Mouse (Mus musculus) lung, postnatal 0 days (tissue): ENCODE results near the gene Grb7.

Experiments used
- CTCF ChIP-seq: IDR thresholded peaks from 2 replicates; pipeline ENCODE4 v1.5.1; 2016; ENCODE audit warnings: antibody characterized with exemption, mild to moderate bottlenecking
- EP300 ChIP-seq: IDR thresholded peaks from 2 replicates; pipeline ENCODE4 v1.6.1; 2016; ENCODE audit warnings: antibody characterized with exemption, mild to moderate bottlenecking, control low read depth

DNA sequence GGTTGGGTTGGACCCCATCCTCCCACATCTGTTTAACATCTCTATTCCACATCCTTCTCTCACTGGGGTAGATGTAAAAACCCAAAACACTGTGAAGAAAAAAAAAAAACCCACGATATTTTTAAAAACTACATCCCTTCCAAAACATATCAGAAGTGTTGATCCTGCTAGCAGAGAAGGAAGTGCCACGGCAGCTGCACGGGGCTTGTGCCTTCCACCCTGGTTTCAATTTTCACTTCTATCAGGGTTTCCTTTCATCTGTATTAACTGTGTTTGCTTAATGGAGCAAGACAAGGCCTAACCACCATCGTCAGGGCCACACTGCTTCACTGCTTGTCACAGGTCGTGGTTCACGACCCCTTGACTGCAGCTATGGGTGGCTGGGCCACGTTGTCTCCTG lies 46.8 kb downstream of the Grb7 start:
- no peak for TF ChIP-seq CTCF
- TF ChIP-seq EP300 = no peak
